Mouse (Mus musculus): ENCODE measurements around the gene Krt82.
"Not testable (repeated sequence)": the region's sequence is repeated elsewhere in the genome, so short reads cannot be mapped to it uniquely, and the experiment has no call there.

Gene Krt82

DNA sequence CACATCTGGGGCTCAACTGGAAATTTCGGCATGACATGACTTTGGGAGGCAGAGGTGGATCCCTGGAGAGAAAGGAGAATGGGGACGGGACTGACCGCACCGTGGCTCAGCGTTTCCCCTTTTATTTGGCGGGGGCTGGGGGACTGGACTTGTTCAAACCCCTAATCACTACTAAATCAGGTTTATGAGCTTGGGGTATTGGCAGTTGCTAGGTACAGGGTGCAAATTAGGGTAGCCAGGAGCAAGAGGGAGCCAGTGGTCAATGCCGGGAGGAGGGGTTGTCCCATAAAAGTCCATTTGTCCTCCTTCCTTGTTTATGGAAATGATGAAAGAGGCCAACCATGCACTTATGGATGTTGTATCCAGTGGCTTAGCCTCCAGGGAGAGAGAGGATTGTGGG, at the start of gene Krt82:
TSS of gene Krt82 (minus strand) at position 101 of the 400 bp plus-strand sequence.
- no peak for DNase-seq

- no peak for DNase-seq
These were observed 48.7 kb upstream of the Krt82 start for GRCm38 (mm10) chr15:101599123-101599522.

DNA sequence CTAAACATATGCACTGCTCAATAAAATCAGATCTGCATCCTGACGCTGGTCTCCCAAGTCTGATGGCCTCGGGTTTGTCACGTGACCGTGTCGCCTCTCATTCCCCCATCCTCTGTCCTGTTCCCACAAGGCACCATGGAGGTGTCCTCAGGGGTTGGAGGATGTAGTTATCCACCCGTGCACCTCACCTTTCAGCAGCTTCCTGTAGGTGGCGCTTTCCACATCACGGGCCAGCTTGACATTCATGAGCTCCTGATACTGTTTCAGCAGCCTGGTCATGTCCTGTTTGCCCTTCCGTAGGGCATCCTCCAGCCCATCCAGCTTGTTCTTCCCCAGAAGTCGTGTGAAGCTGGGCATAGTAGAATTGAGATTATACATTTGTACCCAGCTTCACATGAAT, 37.7 kb upstream of the Krt82 start:
- DNase-seq: no peak

DNA sequence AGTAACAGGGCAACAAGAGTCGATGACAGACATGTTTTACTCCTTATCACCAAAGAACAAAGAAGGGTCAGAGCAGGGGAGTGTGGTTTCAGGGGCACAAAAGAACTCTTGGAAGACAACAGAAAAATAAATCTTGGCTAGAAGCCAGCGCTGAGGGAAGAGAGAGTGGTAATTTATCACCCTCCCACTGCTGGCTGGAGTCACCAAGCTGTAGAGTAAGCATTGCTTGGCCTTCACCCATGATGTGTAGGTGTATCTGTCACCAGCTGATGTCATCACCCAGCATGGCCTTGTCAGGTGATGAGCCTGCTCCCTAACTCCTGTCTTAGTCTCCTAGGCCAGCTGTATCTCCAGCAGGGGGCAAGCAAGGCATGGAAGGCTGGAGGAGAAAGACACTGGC, 34.0 kb upstream of the Krt82 start:
- DNase-seq: no peak

DNA sequence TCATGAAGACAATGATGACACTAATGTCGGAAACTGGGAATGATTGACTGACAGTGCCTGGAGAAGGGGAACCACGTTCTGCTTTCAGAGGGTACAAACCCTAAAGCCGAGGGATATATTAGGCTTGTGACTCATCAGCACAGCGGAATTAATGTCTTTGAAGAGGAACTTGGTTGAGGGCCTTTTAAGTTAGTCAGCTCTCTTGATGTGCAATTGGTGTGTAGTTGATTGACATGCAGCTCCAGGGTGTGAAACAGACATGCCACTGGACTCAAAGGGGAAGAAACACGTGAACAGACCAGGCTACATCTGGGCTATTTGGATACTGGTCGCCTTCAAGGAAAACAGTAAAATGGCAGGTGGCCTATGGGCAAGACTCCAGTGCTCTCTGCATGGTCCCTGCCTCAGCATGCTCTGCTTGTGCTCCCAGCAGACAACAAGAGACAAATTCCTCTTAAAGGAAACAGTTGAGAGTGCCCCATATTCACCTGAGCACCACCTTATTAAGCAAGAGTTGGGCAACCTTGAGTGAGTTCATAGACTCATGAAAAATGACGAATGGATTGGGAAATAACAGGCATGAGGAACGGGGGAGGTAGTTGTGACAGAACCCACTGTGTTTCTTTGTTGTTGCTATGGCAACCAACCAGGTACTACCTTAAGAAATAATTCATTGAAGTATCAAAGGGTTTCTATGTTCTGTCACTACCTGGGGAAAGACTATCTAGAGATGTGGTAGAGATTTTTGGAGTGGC, 32.9 kb upstream of the Krt82 start:
- DNase-seq: no peak

- no peak for DNase-seq
These were observed 31.2 kb upstream of the Krt82 start for GRCm38 (mm10) chr15:101581701-101582100.

DNA sequence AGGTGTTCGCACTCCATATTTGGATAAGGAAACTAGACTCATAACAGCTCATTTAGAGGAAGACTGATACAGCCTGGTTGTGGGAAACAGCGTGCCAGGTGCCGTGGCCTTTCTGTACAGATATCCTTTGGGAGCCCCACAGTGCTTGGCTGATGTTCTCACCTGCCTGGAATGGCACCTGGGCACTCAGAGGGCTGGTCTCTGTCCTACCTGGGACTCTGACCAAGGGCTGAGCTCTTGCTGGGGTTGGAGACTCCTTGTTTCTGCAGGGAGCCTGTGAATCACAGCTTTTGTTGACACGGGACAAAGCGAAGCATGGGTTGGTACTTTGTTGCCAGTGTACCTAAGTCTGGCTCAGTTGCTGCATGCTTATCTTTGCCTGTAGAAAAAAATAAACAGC, 25.0 kb upstream of the Krt82 start:
- DNase-seq: no peak

DNA sequence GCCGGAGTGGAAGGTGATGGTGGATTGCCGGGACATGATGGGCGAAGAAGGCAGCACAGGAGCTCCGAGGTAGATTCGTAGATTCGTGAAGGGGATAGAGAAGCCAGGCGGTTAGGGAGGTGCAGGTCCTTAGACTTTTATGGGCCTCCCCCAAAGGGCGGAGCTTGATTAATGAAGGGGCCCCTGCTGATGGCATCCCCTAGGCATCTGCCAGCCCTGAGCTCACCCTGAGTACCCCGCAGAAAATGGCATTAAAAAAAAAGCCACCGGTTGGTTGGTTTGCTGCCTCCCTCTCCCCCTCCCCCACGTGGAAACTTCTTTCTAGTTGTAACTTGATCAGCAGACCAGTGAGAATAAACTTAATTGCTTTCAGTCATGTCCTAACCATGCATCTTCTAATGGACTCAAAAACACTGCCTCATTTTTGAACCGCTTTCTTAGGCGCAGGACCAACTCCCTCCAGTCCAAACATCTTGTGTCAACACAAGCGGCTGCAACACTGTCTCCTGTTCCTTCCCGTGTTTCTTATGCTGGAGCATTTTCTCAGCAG, 23.4 kb upstream of the Krt82 start, which contains the start of gene Krt75:
TSS of gene Krt75 (minus strand) at position 109 of the 550 bp plus-strand sequence.
- DNase-seq: no peak

DNA sequence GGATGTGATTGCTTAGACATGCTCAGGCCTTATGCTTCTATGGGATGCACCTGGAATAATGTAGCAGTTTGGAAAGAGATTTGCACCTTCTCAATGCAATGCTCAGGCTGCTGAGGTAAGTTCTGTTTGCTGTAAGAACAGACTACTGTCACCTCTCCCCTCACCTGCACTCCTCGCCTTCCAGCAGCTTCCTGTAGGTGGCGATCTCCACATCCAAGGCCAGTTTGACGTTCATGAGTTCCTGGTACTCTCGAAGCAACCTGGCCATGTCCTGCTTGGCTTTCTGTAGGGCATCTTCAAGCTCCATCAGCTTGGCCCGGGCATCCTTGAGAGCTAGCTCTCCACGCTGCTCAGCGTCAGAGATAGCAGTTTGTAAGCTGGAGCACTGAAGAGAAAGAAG, 17.3 kb upstream of the Krt82 start:
- no peak for DNase-seq

DNA sequence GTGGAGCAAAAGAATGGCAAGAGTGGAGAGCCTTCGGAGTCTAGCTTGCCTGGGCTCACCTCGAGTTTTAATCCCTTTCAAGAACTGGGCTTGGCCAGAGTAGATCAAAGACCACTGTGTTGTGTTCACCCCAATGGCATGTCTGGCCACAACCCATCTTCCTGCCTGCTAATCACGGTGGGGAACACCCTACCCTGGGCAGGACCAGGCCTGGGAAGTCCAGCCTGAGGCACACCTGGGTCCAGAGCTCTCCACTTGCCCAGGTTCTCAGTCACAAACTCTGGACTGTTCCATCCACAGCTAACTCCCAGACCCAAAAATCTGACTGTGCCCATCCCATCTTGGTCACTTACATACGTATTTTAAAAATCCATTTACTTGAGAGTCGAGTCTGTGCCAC, 12.4 kb upstream of the Krt82 start, which contains the start of gene Krt90:
TSS of gene Krt90 (minus strand) at position 101 of the 400 bp plus-strand sequence.
- no peak for DNase-seq

DNA sequence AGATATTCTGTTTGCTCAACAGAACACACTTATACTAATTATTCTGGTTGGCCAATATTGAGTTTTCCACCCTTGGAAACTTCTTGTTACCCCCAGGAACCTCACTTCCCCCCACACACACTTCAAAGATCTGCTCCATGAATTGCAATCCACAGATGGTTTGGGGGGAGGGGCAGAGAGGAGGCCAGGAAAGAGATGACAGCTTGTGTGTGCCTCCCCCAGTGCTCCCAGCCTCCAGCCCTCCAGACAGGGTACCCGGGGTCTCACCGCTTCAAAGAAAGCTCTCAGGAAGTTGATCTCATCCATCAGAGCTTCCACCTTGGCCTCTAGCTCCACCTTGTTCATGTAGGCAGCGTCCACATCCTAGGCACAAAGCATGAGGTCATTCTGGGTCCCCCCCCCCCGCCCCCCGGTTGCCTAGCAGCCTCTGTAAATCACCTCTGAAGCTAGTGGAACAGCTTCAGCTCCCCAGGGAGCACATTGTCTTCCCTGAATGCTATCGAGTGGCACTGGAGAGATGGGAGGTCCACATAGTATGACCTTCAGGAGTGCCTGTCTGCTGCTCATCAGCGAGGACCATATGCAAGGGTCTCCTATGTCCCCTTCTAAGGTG, 7.7 kb upstream of the Krt82 start:
- DNase-seq: no peak

GRCm38 (mm10) chr15:101553169-101553568, 2.7 kb upstream of the Krt82 start:
- DNase-seq: no peak

- no peak for DNase-seq
These were observed 1.7 kb upstream of the Krt82 start for GRCm38 (mm10) chr15:101552188-101552587.

DNA sequence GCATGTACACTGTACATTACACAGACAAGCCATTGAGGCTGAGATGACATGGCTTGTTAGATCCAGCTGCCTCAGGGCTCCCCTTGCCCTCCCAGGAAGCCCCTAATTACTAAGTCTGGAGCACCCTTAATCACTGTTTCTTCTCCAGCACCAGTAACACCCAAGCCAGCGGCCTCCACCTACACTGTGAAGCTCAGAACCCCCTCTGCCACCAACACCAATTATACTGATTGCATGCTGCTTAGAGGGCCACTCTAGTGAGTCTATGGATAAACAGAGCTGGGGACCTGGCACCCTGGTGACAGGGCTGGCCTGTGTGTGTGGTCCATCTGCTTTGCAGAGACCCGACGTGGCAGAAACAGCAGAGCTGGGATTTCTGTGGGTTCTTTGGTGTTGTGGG, 6.0 kb downstream of the Krt82 start:
- DNase-seq: no peak

DNA sequence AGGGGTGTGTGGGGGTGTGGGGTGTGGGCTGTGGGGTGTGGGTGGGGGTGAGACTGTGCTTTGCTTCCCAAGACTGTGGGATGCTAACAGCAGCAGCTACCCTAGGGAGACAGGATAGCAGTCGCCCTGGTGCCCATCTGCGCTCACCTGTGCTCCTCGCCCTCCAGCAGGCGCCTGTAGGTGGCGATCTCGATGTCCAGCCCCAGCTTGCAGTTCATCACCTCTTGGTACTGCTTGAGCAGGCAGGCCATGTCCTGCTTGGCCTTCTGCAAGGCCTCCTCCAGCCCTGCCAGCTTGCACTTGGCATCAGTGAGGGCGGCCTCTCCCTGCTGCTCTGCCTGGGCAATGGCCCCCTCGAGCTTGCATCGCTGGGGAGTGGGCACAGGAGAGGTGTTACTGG, 7.9 kb downstream of the Krt82 start:
- no peak for DNase-seq

DNA sequence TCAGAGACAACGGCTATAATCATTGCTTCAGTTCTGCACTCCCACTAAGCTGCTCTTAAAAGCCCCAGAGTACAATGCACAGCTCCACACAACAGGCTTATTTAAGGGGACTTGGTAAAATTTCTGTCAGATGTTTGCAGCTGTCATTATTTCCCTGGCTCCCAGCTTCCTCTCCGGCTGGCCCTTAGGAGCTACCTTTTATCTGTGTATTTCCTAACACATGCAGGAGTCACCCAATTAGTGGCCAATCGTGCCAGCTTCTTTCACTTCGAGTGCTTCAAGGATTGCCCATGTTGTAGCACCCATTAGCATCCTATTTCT, 11.9 kb downstream of the Krt82 start:
- no peak for DNase-seq

- no peak for DNase-seq
These were observed 12.4 kb downstream of the Krt82 start for GRCm38 (mm10) chr15:101537864-101538579.

DNA sequence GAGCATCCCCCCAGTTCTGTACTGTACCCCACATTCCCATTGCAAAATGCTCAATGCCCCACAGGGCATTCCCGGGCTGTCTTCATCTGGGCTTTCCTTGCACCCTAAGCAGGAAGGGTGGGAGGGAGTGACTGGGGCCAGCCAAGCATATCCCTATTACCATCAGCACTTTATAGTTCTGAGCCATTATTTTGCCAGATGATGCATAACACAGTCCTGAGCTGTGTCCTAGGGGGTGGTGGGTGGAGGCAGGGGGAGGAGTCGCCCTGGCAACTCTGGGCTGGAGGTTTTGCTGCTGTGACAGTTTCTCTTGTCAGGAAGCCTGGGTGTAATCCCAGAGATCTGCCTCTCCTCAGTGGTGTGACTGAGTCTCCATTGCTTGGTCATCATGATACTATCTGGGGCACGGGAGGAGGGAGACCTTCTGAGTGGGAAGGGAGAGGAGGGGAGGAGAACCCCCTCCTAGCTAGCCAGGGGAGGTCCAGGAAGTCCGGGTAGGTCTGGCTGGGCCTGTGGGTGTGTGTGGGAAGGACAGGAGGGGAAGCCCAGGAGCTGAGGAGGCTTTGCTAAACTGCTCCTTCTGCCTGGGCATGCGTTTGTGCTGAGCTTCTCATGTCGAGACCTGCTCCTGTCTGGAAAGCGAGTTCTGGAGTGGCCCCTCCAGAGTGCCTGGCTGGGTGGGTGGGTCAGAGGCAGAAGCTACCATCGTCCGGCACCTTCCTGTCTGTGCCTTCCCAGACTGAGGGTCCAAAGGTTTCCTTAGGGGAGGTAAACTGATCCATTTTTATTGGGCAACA, 14.2 kb downstream of the Krt82 start:
- DNase-seq: no peak

- no peak for DNase-seq
These were observed 17.7 kb downstream of the Krt82 start, which contains the start of gene Krt84 for GRCm38 (mm10) chr15:101532720-101533119. TSS of gene Krt84 (minus strand) at chr15:101532820.

DNA sequence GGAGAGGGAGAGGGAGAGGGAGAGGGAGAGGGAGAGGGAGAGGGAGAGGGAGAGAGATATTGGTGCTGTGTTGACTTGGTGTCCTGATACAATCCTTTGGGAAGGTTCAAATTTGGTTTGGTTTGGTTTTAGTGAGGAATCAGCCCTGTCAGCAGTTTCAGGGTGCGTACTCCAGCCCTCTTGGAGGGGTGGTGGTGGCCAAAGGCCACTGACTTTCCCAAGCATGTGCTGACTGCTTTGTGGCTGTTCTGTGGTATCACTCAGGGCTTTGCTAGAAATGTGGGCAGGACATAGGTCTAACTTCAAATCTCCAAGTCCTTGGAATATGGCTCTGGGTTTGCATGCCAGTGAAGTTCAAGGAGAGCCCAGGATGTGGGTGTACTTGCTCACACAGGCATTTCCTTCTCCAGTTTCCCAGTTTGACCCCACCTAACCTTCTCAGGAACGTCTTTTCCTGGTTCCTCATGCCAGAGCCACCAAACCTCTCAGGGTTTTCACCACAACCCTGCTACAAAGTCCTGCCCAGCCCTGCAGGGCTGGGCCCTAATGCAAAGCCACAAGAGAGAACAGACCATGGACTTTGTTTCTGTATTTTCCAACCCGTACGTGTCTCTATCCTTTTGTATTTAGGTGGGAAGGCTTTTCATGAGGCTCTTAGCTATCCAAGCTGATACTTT, 27.8 kb downstream of the Krt82 start:
- DNase-seq: no peak

DNA sequence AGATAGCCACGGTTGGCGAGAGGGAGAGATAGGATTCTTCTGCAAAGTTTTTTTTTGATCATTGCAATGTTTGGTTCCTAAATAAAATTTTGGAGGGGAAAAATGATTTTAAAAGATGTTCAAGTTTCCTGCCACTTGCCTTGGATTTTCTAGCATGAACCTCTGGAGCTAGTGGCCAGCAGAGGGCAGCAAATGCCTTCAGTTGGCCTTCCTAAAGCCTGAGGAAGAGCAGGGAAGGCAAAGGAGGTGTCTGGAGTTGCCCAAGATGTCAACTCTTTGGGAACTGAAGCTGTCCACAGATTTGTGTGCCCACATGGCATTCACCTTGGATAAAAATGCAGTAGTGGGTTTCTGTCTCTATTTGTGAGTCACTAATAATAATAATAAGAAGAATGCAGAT, 30.7 kb downstream of the Krt82 start:
- peak; percentile 58 for DNase-seq

DNA sequence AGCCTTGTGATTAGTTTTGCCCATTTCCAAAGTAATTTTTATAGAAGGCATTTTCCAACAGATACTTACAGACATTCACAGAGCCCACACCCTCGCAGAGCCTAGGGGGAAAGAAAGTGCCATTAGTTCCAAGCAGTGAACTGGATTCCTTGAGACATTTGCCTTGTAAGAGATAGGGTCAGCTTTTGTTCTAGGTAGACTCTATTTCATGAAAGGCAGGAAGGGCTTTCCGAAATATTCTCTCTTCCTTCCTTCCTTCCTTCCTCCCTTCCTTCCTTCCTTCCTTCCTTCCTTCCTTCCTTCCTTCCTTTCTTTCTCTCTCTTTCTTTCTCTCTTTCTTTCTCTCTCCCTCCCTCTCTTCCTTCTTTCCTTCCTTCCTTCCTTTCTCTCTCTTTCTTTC, 33.3 kb downstream of the Krt82 start, which contains the start of gene Gm49425:
TSS of gene Gm49425 (minus strand) at position 101 of the 400 bp plus-strand sequence.
- DNase-seq: not testable (repeated sequence)

Measured in cerebellum, adult 8-10 months (tissue).